Comparison of ENCODE assay signal across 8 mouse cellular contexts in genomic region chrX:10993005-10993377, GRCm38 (mm10).
DNase-seq lines count a peak whose midpoint lies in the region; ATAC-seq lines count a peak whose summit lies in the region.

No protein-coding gene starts in this region.

- peak overlapping the region; percentile 37 for H3K4me3 ChIP-seq in forebrain, embryonic 10.5 days
- no peak overlapping the region for H3K4me3 ChIP-seq in hindbrain, embryonic 16.5 days (ENCODE audit: low read length)
- 0 out of 2 replicates have a peak overlapping the region, but pooled peaks have one; percentile 24 for H3K4me3 ChIP-seq in lung, embryonic 16.5 days (ENCODE audit: low read length)

- peak overlapping the region; percentile 83 for H3K27ac ChIP-seq in forebrain, embryonic 10.5 days
- H3K27ac ChIP-seq in hindbrain, embryonic 16.5 days (ENCODE audit: low read depth, low read length): peak overlapping the region; percentile 76
- H3K27ac ChIP-seq in lung, embryonic 16.5 days (ENCODE audit: low read length): peak overlapping the region; percentile 47

- peak; percentile 40; the same call in 1 of the 2 replicates for ATAC-seq in cerebellum, adult (ENCODE audit: insufficient number of reproducible peaks, low FRiP score, low TSS enrichment)
- ATAC-seq in hindbrain, embryonic 16.5 days: peak; percentile 82
- peak; percentile 83 for ATAC-seq in lung, embryonic 16.5 days (ENCODE audit: low read depth)

- H3K9me3 ChIP-seq in forebrain, embryonic 10.5 days: no peaks in the 10 kb centered on the region
- H3K9me3 ChIP-seq in hindbrain, embryonic 16.5 days (ENCODE audit: control insufficient read depth, low read length): no peaks in the 10 kb centered on the region
- no peaks in the 10 kb centered on the region for H3K9me3 ChIP-seq in lung, embryonic 16.5 days (ENCODE audit: control insufficient read depth, low read length)

- H3K4me1 ChIP-seq in forebrain, embryonic 10.5 days: peaks cover 26% of the 10 kb centered on the region
- peaks cover 8% of the 10 kb centered on the region for H3K4me1 ChIP-seq in hindbrain, embryonic 16.5 days (ENCODE audit: control insufficient read depth, insufficient read depth, low read depth, low read length)
- peaks cover 12% of the 10 kb centered on the region for H3K4me1 ChIP-seq in lung, embryonic 16.5 days (replicated peaks; ENCODE audit: control insufficient read depth, insufficient read depth, low read length)

- H3K27me3 ChIP-seq in forebrain, embryonic 10.5 days (ENCODE audit: poor library complexity, severe bottlenecking): peaks cover 64% of the 10 kb centered on the region
- H3K27me3 ChIP-seq in hindbrain, embryonic 16.5 days (replicated peaks; ENCODE audit: control insufficient read depth, insufficient read depth, low read length): no peaks in the 10 kb centered on the region
- H3K27me3 ChIP-seq in lung, embryonic 16.5 days (ENCODE audit: control insufficient read depth, insufficient read depth, low read depth, low read length): no peaks in the 10 kb centered on the region

- 28% methylated on average over 6 of the region's 6 CpGs for WGBS in forebrain, embryonic 10.5 days
- 25% methylated on average over 6 of the region's 6 CpGs for WGBS in hindbrain, embryonic 16.5 days
- 24% methylated on average over 6 of the region's 6 CpGs for WGBS in lung, embryonic 16.5 days

- DNase-seq in cerebellum, adult 11 months: no peak
- DNase-seq in R1 (ENCODE audit: low read depth, low spot score): peak; percentile 2
- peak; percentile 21 for DNase-seq in forebrain, embryonic 10.5 days (ENCODE audit: extremely low spot score, low spot score)
- no peak for DNase-seq in thymus, postnatal 4 days
- DNase-seq in yolk sac, embryonic 10.5 days (ENCODE audit: low spot score): no peak

- H3K36me3 ChIP-seq in forebrain, embryonic 10.5 days (replicated peaks): no peaks in the 10 kb centered on the region
- no peaks in the 10 kb centered on the region for H3K36me3 ChIP-seq in hindbrain, embryonic 16.5 days (ENCODE audit: control insufficient read depth, insufficient read depth, low read length)
- no peaks in the 10 kb centered on the region for H3K36me3 ChIP-seq in lung, embryonic 16.5 days (ENCODE audit: control insufficient read depth, insufficient read depth, low read length)

- H3K9ac ChIP-seq in hindbrain, embryonic 16.5 days (ENCODE audit: low read depth, low read length): 0 out of 2 replicates have a peak overlapping the region, but pooled peaks have one; percentile 38
- H3K9ac ChIP-seq in lung, embryonic 16.5 days (ENCODE audit: low read length): peak overlapping the region; percentile 32; the same call in 1 of the 2 replicates

- peak overlapping the region; percentile 52 for H3K4me2 ChIP-seq in hindbrain, embryonic 16.5 days (ENCODE audit: low read length)
- H3K4me2 ChIP-seq in lung, embryonic 16.5 days (ENCODE audit: low read depth, low read length): peak overlapping the region; percentile 45

Comparison
In these comparisons a context has a peak if more than half of its experiments do, and no peak if none do; other contexts are left out.
1. DNase-seq: peak in R1 (single experiment) and forebrain, embryonic 10.5 days (single experiment); none in cerebellum, adult 11 months (single experiment), thymus, postnatal 4 days (single experiment) and yolk sac, embryonic 10.5 days (single experiment).
2. Peak in every context shown above with its lines, with median percentiles within 50 percentile points of each other: ATAC-seq and H3K27ac ChIP-seq.